Mouse (Mus musculus) regulatory T cell (primary cell): ENCODE results near the gene Bcl2l11.

ENCODE experiments used
- in situ Hi-C: fragments of 300-600 bp; cut with MboI, MseI; formaldehyde crosslinking; loops from one replicate; pipeline ENCODE4 v1.15.1; 2025; ENCODE audit warnings: high pct_unique_total_duplicates

Bcl2l11 gene

GRCm38 (mm10) chr2:128209841-128210329 lies 84.0 kb downstream of the Bcl2l11 start:
- in situ Hi-C loops: loop anchor here (10.0 kb wide), 1 partner anchor 195 kb away; no protein-coding TSS in a partner anchor

DNA sequence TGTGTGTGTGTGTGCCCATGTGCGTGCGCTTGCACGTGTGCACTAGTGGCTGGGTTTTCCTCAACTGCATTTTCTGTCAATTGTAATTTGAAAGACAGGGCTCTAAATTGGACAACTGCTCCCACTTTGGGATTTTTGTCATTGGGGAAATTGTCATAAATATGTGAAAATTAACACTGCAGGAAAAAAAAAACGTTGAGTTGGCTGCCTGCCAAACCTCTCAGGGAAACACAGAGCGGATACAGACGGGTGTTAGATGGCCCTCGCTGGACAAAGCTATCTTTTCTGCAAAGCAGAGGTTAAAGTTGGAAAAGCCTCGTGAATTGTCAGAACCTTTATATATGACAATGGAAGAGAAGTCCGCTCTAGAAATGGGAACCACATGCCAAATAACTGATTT lies 84.5 kb downstream of the Bcl2l11 start:
- in situ Hi-C loops: loop anchor here (10.0 kb wide), 1 partner anchor 194 kb away; no protein-coding TSS in a partner anchor

- in situ Hi-C loops: loop anchor here (10.0 kb wide), 1 partner anchor 194 kb away; no protein-coding TSS in a partner anchor
Measured at GRCm38 (mm10) chr2:128211022-128211880, 85.4 kb downstream of the Bcl2l11 start.

GRCm38 (mm10) chr2:128211881-128212209 lies 86.0 kb downstream of the Bcl2l11 start:
- in situ Hi-C loops: loop anchor here (10.0 kb wide), 1 partner anchor 193 kb away; no protein-coding TSS in a partner anchor
